8 mouse cellular contexts compared by ENCODE assay signal in genomic region chr3:141810944-141811343, GRCm38 (mm10).
DNase-seq lines count a peak whose midpoint lies in the region; ATAC-seq and TF ChIP-seq lines count a peak whose summit lies in the region.

No protein-coding gene starts in this region.

- no peaks in the 10 kb centered on the region for H3K9me3 ChIP-seq in forebrain, embryonic 13.5 days (replicated peaks)
- H3K9me3 ChIP-seq in forebrain, embryonic 12.5 days, result no peaks in the 10 kb centered on the region
- no peaks in the 10 kb centered on the region for H3K9me3 ChIP-seq in forebrain, postnatal 0 days (ENCODE audit: low read length)
- no peaks in the 10 kb centered on the region for H3K9me3 ChIP-seq in midbrain, embryonic 13.5 days
- H3K9me3 ChIP-seq in stomach, postnatal 0 days (ENCODE audit: control insufficient read depth, low read length), result no peaks in the 10 kb centered on the region

- ATAC-seq in forebrain, embryonic 13.5 days, result peak; percentile 28; the same call in 1 of the 2 replicates
- ATAC-seq in forebrain, embryonic 12.5 days (ENCODE audit: low FRiP score), result no peak
- ATAC-seq in forebrain, postnatal 0 days, result peak; percentile 21; the same call in 1 of the 2 replicates
- ATAC-seq in midbrain, embryonic 13.5 days, result peak; percentile 53
- no peak for ATAC-seq in stomach, postnatal 0 days (ENCODE audit: low FRiP score, low TSS enrichment)
- no peak for ATAC-seq in erythroid progenitor cell, adult 5-6 weeks (replicated peaks; ENCODE audit: low FRiP score, poor library complexity, severe bottlenecking)

- H3K4me3 ChIP-seq in forebrain, embryonic 13.5 days, result no peak overlapping the region
- H3K4me3 ChIP-seq in forebrain, embryonic 12.5 days (replicated peaks), result no peak overlapping the region
- no peak overlapping the region for H3K4me3 ChIP-seq in cerebellum, adult 2 months (replicated peaks; ENCODE audit: insufficient read depth, low read depth, low read length)
- H3K4me3 ChIP-seq in forebrain, postnatal 0 days (ENCODE audit: low read depth, low read length), result no peak overlapping the region
- H3K4me3 ChIP-seq in midbrain, embryonic 13.5 days (replicated peaks), result no peak overlapping the region
- no peak overlapping the region for H3K4me3 ChIP-seq in stomach, postnatal 0 days (ENCODE audit: low read depth, low read length)

- no peak overlapping the region for H3K9ac ChIP-seq in forebrain, embryonic 13.5 days
- no peak overlapping the region for H3K9ac ChIP-seq in forebrain, embryonic 12.5 days
- H3K9ac ChIP-seq in forebrain, postnatal 0 days, result no peak overlapping the region
- no peak overlapping the region for H3K9ac ChIP-seq in midbrain, embryonic 13.5 days (replicated peaks)
- no peak overlapping the region for H3K9ac ChIP-seq in stomach, postnatal 0 days (ENCODE audit: low read length)

- H3K27ac ChIP-seq in forebrain, embryonic 13.5 days, result no peak overlapping the region
- no peak overlapping the region for H3K27ac ChIP-seq in forebrain, embryonic 12.5 days
- H3K27ac ChIP-seq in cerebellum, adult 2 months (ENCODE audit: insufficient read depth, low read length), result no peak overlapping the region
- H3K27ac ChIP-seq in forebrain, postnatal 0 days (ENCODE audit: low read depth, low read length), result no peak overlapping the region
- H3K27ac ChIP-seq in midbrain, embryonic 13.5 days, result peak overlapping the region; percentile 19; the same call in 1 of the 2 replicates
- no peak overlapping the region for H3K27ac ChIP-seq in stomach, postnatal 0 days (replicated peaks)

- H3K27me3 ChIP-seq in forebrain, embryonic 13.5 days, result no peaks in the 10 kb centered on the region
- no peaks in the 10 kb centered on the region for H3K27me3 ChIP-seq in forebrain, embryonic 12.5 days
- H3K27me3 ChIP-seq in cerebellum, adult 2 months (ENCODE audit: control insufficient read depth, insufficient read depth, low read length), result no peaks in the 10 kb centered on the region
- H3K27me3 ChIP-seq in forebrain, postnatal 0 days (ENCODE audit: insufficient read depth, low read length), result no peaks in the 10 kb centered on the region
- no peaks in the 10 kb centered on the region for H3K27me3 ChIP-seq in midbrain, embryonic 13.5 days
- H3K27me3 ChIP-seq in stomach, postnatal 0 days (ENCODE audit: control insufficient read depth, insufficient read depth, low read length), result no peaks in the 10 kb centered on the region

- peak; percentile 71 to 82 for DNase-seq in cerebellum, adult 2 months
- no peak for DNase-seq in forebrain, postnatal 0 days
- DNase-seq in stomach, postnatal 0 days (ENCODE audit: low spot score), result no peak
- no peak for DNase-seq in T-cell, adult 2 months (ENCODE audit: low spot score)

- WGBS in forebrain, embryonic 13.5 days, result 44% methylated on average over 7 of the region's 7 CpGs
- 37% methylated on average over 7 of the region's 7 CpGs for WGBS in forebrain, embryonic 12.5 days
- 8% methylated on average over 7 of the region's 7 CpGs for WGBS in cerebellum, adult 2 months
- 39% methylated on average over 7 of the region's 7 CpGs for WGBS in forebrain, postnatal 0 days
- WGBS in midbrain, embryonic 13.5 days, result 44% methylated on average over 7 of the region's 7 CpGs
- WGBS in stomach, postnatal 0 days, result 52% methylated on average over 7 of the region's 7 CpGs

- H3K4me2 ChIP-seq in forebrain, embryonic 13.5 days, result no peak overlapping the region
- no peak overlapping the region for H3K4me2 ChIP-seq in forebrain, embryonic 12.5 days
- H3K4me2 ChIP-seq in forebrain, postnatal 0 days (ENCODE audit: low read depth), result no peak overlapping the region
- H3K4me2 ChIP-seq in midbrain, embryonic 13.5 days (replicated peaks), result no peak overlapping the region
- no peak overlapping the region for H3K4me2 ChIP-seq in stomach, postnatal 0 days (replicated peaks; ENCODE audit: low read depth)

- no peak for TF ChIP-seq EP300 in stomach, postnatal 0 days (optimal IDR thresholded peaks at IDR 0.05)

- TF ChIP-seq POLR2A in cerebellum, adult 2 months (IDR thresholded peaks at IDR 0.05; ENCODE audit: borderline replicate concordance, insufficient read depth, low read length), result no peak

- peaks cover 18% of the 10 kb centered on the region for H3K4me1 ChIP-seq in forebrain, embryonic 13.5 days
- peaks cover 13% of the 10 kb centered on the region for H3K4me1 ChIP-seq in forebrain, embryonic 12.5 days
- H3K4me1 ChIP-seq in cerebellum, adult 2 months (ENCODE audit: control insufficient read depth, insufficient read depth, low read length), result peaks cover 10% of the 10 kb centered on the region
- H3K4me1 ChIP-seq in forebrain, postnatal 0 days (ENCODE audit: insufficient read depth), result no peaks in the 10 kb centered on the region
- H3K4me1 ChIP-seq in midbrain, embryonic 13.5 days (replicated peaks), result peaks cover 13% of the 10 kb centered on the region
- H3K4me1 ChIP-seq in stomach, postnatal 0 days (replicated peaks; ENCODE audit: control insufficient read depth, insufficient read depth), result no peaks in the 10 kb centered on the region

- no peaks in the 10 kb centered on the region for H3K36me3 ChIP-seq in forebrain, embryonic 13.5 days (ENCODE audit: poor library complexity, severe bottlenecking)
- no peaks in the 10 kb centered on the region for H3K36me3 ChIP-seq in forebrain, embryonic 12.5 days (replicated peaks)
- H3K36me3 ChIP-seq in forebrain, postnatal 0 days (ENCODE audit: insufficient read depth), result no peaks in the 10 kb centered on the region
- no peaks in the 10 kb centered on the region for H3K36me3 ChIP-seq in midbrain, embryonic 13.5 days
- no peaks in the 10 kb centered on the region for H3K36me3 ChIP-seq in stomach, postnatal 0 days (ENCODE audit: control insufficient read depth, insufficient read depth, low read length)

- TF ChIP-seq CTCF in cerebellum, adult 2 months (IDR thresholded peaks at IDR 0.05; ENCODE audit: borderline replicate concordance, insufficient read depth, low read depth, low read length), result no peak
- TF ChIP-seq CTCF in forebrain, postnatal 0 days (IDR thresholded peaks at IDR 0.05; ENCODE audit: low read depth), result no peak
- no peak for TF ChIP-seq CTCF in stomach, postnatal 0 days (IDR thresholded peaks at IDR 0.05; ENCODE audit: low read depth)

Comparison
In these comparisons a context has a peak if more than half of its experiments do, and no peak if none do; other contexts are left out.
1. ATAC-seq: peak in forebrain, embryonic 13.5 days (single experiment), forebrain, postnatal 0 days (single experiment) and midbrain, embryonic 13.5 days (single experiment); none in forebrain, embryonic 12.5 days (single experiment), stomach, postnatal 0 days (single experiment) and erythroid progenitor cell, adult 5-6 weeks (single experiment).
2. DNase-seq: peak in cerebellum, adult 2 months (2 of 2); none in forebrain, postnatal 0 days (single experiment), stomach, postnatal 0 days (single experiment) and T-cell, adult 2 months (single experiment).